Mouse (Mus musculus): Measurements from ENCODE around the gene Gpr88. TPM values are rescaled to one million over a fixed set of nuclear protein-coding genes. Genes with fewer than 3 reads are reported as not detected.
A peak's percentile ranks its signal among the peaks of the same experiment; 100 is the strongest.
"Not testable (repeated sequence)": the region's sequence is repeated elsewhere in the genome, so short reads cannot be mapped to it uniquely, and the experiment has no call there.

Gene Gpr88
- total RNA-seq, 2 experiments from 2014 or later: 0.12 to 0.23 TPM

DNA sequence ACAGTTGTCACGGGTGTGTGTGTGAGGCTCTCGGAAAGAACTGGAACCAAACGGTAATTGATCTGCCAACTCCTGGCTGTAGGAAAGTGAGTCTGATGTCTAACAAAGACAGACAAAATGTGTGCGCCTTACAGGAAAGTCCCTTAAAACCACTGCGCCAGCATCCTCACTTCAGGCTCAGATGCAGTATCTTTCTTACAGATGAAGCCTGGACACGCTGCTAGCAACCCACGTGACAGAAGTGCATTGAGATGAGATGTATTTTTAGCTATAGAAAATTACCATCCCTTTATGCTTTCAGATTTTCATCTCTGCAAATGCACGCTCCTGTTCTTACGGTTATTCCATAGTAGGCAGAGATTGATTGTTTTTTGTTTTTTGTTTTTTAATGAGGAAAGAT, 10.6 kb downstream of the Gpr88 start:
- no peak for DNase-seq

DNA sequence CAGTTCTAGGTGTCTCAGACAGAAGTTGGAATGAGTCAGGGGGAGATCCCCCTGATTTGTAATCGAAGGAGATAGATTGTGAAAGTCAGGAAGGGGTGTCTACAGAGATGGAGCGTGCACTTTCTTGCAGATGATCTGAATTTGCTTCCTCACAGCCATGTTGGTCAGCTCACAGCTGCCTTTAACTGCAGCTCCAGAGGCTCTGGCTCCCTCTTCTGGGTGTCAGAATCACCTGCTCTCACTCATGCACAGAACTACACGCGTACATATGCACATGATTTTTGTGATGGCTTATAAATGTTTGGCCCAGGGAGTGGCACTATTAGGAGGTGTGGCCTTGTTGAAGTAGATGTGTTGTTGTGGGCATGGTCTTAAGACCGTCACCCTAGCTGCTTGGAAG, 15.8 kb downstream of the Gpr88 start:
- no peak for DNase-seq

GRCm38 (mm10) chr3:116236856-116237255, 16.4 kb downstream of the Gpr88 start:
- no peak for DNase-seq

DNA sequence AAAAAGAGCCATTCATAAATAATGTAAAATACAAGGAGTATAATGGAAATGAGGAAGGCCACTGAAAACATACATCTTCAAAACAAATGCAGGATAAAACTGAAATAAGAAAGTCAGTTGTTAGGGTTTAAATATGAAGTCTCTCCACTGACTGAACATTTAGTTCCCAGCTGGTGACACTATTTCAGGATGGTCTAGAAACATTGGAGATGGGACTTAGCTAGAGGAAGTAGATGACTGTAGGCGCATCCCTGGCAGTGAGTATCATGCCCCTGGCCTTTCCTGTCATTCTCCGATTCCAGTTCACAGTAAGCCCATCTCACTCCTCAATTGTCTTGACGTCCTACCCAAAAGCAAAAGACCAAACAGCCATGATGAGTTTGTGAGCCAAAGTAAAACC, 19.8 kb downstream of the Gpr88 start:
- no peak for DNase-seq

- no peak for DNase-seq
Observed at GRCm38 (mm10) chr3:116232763-116233162, 20.5 kb downstream of the Gpr88 start.

DNA sequence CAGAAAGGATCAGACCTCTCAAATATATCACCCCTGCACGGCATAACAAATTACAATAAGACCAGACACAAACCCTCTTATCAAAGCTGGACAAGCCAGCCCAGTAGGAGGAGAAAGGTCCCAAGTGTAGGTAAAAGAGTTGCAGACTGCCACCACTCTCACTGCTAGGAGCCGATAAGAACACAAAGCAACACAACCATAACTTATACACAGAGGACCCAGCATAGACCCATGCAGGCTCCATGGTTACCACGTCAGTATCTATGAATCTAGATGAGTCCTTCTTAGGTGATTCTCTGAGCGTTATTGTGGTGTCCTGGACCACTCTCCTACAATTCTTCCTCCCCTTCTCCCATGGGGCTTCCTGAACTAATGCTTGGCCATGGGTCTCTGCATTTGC, 24.0 kb downstream of the Gpr88 start:
- DNase-seq: no peak

DNA sequence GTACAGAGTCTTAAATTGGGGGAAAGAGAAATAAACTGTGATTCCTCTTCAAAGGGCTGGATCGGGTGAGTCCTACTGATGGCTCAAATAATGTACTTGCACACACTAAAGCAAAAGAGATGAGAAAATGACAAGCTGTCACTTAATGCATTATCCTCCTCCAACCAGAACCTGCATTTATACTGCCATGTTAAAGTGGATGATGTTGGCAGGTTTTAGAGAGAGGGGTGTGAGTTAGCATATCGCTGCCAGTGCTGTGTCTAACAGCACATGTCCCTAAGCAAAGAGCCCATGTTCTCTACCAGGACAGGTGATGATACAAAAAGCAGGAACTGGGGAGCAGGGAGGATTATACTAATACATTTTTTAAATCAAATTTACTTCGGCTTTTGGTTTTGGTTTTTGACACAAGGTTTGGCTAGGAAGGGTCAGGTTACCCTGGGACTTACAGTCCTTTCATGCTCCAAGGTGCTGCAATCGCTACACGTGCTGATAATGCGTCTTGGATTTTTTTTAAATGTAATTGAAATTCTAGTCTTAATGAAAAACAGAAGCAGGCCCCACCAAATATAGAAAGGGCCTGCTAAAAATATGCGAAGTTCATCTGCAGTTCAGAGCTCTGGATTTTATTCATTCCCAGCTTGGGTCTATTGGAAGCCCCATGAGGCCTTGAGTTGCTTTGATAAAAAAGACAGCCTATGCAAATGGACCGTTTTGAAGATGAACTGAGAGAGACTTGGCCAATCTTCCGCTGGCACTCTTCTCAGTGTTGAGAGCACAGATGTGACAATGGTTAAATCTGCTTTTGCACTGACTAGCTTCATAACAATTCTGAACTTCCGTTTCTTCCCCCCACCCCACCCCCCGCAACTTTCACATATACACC, 24.7 kb downstream of the Gpr88 start:
- DNase-seq: no peak

- no peak for DNase-seq
Observed at GRCm38 (mm10) chr3:116227383-116227782, 25.9 kb downstream of the Gpr88 start.

GRCm38 (mm10) chr3:116226915-116227314, 26.4 kb downstream of the Gpr88 start:
- no peak for DNase-seq

GRCm38 (mm10) chr3:116222511-116223243, 30.6 kb downstream of the Gpr88 start:
- DNase-seq: peak in 1 of 2 experiments; percentile 26

DNA sequence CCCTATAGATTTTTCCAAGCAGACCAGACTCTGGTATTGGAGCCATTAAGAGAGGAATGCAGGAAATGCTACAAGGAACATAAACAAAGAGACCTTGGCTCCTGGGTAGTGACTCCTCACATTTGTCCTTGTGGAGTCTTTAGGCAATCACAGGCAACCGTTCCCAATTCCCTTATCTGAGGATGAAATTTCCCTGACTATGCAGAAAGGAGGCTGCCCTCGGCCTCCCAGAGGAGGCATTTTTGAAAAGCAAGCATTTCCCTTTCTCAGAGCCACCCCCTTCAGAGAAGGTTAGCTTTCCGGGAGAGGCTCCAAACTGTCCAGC, 31.7 kb downstream of the Gpr88 start:
- peak; percentile 47 to 55 for DNase-seq

DNA sequence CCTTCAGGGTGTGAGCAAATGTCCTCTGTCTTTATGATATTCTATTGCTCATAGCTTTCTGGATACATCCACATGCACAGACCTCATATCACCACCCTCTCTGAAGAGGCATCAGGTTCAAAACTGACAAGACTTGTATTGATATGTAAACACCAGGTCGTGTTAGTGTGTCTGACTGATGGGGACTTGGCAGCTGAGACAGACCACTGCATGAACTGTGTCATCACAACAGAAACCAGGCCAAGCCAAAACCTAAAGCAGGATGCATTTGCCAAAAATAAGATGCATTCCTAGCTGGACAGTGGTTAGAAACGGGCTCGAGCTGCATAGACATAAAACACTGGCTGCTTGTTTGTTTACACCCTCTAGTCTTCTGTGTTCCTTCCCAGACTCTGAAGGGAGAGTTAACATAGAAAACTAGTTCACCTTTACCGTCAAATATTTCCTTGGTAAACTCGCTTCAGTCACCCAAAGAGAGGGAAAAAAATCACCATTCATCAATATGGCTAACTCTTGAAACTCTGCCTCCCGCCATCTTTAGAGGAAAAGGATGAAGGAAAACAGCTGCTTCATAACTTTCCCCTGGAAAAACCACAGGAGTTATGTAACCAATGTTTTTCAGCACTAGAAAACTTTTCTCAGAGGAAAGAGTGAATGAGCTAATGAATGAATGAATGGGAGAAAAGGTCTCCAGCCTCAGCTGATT, 32.2 kb downstream of the Gpr88 start:
- DNase-seq: peak in 1 of 2 experiments; percentile 36

DNA sequence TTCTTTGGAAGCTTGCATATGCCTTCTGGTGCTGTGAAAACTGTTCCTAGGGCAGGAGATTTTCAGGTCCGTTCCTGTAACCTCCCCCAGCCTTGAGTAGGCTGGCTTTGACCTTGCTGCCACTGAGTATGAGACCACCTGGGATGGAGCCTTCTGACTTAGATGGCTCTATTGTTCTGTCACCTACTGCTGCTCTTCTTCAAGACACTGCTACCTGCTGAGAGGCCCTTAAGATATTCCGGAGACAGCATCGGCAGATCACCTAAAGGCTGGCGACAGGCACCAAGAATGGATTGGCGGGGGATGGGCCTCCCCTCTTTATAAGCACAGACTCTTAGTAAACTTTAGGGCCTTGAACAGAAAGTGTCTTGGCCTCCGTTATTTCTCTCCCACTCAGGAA, 35.9 kb downstream of the Gpr88 start:
- not testable (repeated sequence) for DNase-seq

- DNase-seq: no peak
Observed at GRCm38 (mm10) chr3:116216261-116216660, 37.0 kb downstream of the Gpr88 start.

- DNase-seq: peak in 1 of 2 experiments; percentile 34
Observed at GRCm38 (mm10) chr3:116211639-116212038, 41.7 kb downstream of the Gpr88 start.

- peak; percentile 39 to 64 for DNase-seq
Observed at GRCm38 (mm10) chr3:116210720-116211121, 42.6 kb downstream of the Gpr88 start.

- peak; percentile 41 to 43 for DNase-seq
Observed at GRCm38 (mm10) chr3:116209214-116209613, 44.1 kb downstream of the Gpr88 start.

DNA sequence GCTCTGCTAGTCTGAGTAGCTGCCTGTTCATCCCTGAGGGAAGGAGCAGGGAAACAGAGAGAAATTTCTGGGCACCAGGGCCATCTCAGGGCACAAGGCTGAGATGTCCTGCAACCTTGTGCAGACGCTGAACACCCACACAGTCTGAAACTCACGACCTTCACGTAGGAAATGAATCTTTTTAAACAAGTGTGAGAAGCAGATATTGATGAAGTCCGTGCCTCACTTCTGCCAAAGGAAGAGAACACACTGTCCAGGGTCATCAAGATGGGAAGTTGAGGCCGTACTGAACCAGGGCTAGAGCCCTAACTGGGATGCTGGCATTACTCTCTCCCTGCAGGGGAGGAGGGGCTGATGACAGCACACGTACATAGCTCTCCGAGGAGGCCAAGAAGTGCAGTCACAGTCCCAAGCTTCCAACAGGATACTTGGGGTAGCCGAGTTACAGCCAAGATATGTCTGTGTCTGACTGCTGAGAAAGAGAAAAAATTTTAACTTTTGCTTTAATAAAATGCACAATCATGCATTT, 46.9 kb downstream of the Gpr88 start:
- DNase-seq: peak in 1 of 2 experiments; percentile 28

DNA sequence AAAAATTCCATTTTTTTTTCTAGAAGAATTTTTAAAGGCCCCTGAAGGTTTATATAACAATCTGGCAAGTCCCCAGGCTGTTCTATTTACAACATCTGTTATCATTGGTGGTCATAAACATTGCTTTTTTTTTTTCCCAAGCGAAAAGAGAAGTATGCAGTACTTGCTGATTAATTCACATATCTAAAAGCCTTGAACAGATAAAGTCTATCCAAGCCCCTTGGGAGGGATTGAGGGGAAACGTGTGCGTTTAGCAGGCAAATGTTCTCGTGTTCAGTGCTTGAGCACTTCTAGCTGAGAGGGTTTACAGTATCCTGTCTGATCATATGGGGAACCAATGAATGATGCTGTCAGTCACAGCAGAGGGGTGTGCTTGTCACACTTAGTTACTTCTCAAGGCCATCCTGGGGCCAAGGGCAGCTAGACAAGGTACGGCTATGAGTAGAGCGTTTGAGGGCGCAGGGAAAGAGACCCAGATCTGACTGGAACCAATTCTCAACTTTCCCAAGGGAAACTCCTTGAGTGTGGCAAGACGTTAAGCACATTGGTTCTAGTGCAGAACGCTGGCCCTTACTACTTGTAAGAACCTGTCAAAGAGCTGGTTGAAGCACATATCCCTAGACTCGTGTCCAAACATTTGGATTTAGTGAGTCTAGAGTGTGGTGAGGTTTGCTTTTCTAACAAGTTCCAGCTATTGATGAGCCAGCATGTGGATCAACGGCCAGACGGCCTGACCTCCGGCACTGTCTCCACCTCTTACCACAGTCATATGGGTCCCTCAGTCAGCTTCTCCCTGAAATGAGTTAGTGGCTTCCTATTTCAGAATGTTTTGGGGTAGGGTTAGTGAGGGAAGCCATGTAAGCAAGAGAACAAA, 47.7 kb downstream of the Gpr88 start:
- DNase-seq: no peak

GRCm38 (mm10) chr3:116204643-116205042, 48.7 kb downstream of the Gpr88 start:
- peak; percentile 35 to 45 for DNase-seq

DNA sequence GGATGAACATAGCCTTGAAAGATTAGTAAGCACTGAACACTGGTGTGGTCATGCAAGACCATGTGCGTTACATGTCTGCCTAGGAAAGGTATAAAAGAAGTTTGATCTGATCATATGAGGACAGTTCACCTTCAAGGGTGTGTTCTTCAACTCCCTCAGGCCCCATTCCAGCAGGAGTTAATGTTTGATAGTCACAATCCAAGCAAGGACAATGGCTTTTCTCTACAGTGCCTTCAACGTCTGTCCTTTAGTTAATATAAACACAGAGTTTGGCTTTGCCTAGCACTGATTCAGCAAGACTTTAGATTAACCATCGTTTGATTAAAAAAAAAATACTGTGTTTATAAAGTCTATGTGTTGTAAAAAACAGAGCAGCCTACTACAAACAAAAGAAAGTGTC, 49.4 kb downstream of the Gpr88 start:
- DNase-seq: no peak

DNA sequence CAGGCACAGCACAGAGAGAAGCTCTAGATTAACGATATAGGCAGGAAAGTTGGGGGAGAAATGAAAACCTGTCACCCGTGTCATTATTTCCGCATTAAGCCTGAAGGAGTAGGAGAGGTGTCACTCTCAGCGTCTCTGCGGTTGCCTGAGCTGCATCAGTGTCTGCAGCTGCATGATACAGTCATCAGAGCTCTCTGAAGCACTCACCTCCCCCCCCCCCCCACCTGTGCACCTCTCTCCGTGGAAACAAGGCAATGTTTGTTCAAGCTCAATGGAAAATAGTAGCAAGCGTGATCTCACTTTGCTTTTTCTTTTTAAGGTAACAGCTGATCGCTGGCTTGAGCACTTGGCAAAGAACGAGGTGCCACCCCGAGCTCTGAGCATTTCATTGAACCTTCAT, 53.2 kb downstream of the Gpr88 start:
- no peak for DNase-seq
